Mouse (Mus musculus) heart, embryonic 11.5 days (tissue): Measurements from ENCODE around the gene Ano6. TPM values are rescaled to one million over a fixed set of nuclear protein-coding genes. Genes with fewer than 3 reads are reported as not detected.

Experiments used
- ATAC-seq: fragments of 200-750 bp; cut with Nextera tagmentation; replicated peaks from 2 replicates; pipeline ENCODE4 v1.8.0; 2017; ENCODE audit warnings: moderate library complexity; ENCODE audit not compliant: insufficient number of reproducible peaks, low FRiP score, low TSS enrichment
- H3K27ac ChIP-seq: fragments of 300-500 bp; sonication (generic); 2 replicates; pipeline ENCODE4 v1.5.1; 2014; ENCODE audit warnings: mild to moderate bottlenecking, low read depth, low read length
- H3K27me3 ChIP-seq: fragments of 300-500 bp; sonication (generic); 2 replicates; pipeline ENCODE4 v1.6.1; 2014; ENCODE audit warnings: mild to moderate bottlenecking, low read length, mixed read lengths; ENCODE audit not compliant: control insufficient read depth, insufficient read depth
- H3K36me3 ChIP-seq: fragments of 300-500 bp; sonication (generic); 2 replicates; pipeline ENCODE4 v1.6.1; 2014; ENCODE audit warnings: mild to moderate bottlenecking, low read length, moderate library complexity, mixed read lengths; ENCODE audit not compliant: control insufficient read depth, insufficient read depth
- H3K4me1 ChIP-seq: fragments of 300-500 bp; sonication (generic); 2 replicates; pipeline ENCODE4 v1.6.1; 2014; ENCODE audit warnings: low read length; ENCODE audit not compliant: control insufficient read depth, insufficient read depth
- H3K4me2 ChIP-seq: fragments of 300-500 bp; sonication (generic); 2 replicates; pipeline ENCODE4 v1.6.1; 2014; ENCODE audit warnings: mild to moderate bottlenecking, moderate library complexity
- H3K4me3 ChIP-seq: fragments of 300-500 bp; sonication (generic); 2 replicates; pipeline ENCODE4 v1.5.1; 2014; ENCODE audit warnings: low read depth, low read length
- H3K9ac ChIP-seq: fragments of 300-500 bp; sonication (generic); 2 replicates; pipeline ENCODE4 v1.6.1; 2014; ENCODE audit warnings: mild to moderate bottlenecking, low read depth, low read length, moderate library complexity
- H3K9me3 ChIP-seq: fragments of 300-500 bp; sonication (generic); replicated peaks from 2 replicates; pipeline ENCODE4 v1.6.1; 2016; ENCODE audit warnings: low read length; ENCODE audit not compliant: control insufficient read depth
- WGBS: fragments of 180-500 bp; shearing (Covaris S2); extraction: QIAGEN DNeasy Blood & Tissue Kit; methylation state at CpG from one replicate; pipeline ENCODE4 v1.1.7; 2014; ENCODE audit not compliant: insufficient replicate concordance; 5-methylcytosine and 5-hydroxymethylcytosine counted together
- polyA plus RNA-seq: library from polyadenylated mRNA; unstranded; fragments of >200 nt; fragmentation: Nextera tagmentation; extraction: Ambion mirVana; gene quantifications from 2 replicates; pipeline ENCODE4 v1.2.1, GENCODE M21; 2014

Gene Ano6
- polyA plus RNA-seq, 1 experiment from 2014 or later: 40.9 TPM

DNA sequence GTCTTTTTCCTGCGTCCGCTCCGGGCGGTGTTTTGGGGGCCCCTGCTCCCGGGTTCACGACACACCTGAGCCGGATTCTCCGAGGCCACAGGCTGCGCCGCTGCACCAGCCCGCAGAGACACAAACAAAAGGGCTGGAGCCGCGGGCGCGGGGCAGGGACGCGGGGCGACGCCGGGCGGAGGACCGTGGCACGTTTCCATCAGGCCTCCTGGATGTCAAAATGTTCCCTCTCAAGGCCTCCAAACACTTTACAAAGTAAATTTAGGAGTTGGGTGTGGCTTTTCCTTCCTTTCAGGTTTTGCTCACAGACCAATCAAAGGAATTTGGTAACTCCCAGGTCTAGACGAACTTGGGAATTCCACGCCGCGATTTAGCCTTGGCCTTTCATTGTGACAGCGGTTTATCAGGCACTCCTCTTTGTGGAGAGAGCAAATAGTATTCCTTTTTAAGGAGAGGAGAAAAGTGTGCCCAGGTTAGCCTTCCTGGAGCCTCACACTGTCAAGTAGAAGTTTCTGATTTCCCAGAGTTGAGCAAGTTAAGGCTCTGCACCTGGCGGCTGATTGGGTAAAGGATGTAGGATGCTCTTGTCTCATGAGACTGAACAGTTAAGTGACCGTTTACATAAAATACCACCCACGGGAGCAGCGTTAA is 623 bp downstream of the Ano6 start:
- Histone ChIP-seq H3K4me2 (peak overlapping the region; percentile 72), H3K9me3 (no peaks in the 10 kb centered on the region), H3K27ac (peak overlapping the region; percentile 65), H3K4me3 (peak overlapping the region; percentile 84), H3K27me3 (no peaks in the 10 kb centered on the region), H3K4me1 (peaks cover 33% of the 10 kb centered on the region), H3K36me3 (no peaks in the 10 kb centered on the region), H3K9ac (peak overlapping the region; percentile 94)
- WGBS: 2% methylated on average over 32 of the region's 32 CpGs
- peak; percentile 25 for ATAC-seq

DNA sequence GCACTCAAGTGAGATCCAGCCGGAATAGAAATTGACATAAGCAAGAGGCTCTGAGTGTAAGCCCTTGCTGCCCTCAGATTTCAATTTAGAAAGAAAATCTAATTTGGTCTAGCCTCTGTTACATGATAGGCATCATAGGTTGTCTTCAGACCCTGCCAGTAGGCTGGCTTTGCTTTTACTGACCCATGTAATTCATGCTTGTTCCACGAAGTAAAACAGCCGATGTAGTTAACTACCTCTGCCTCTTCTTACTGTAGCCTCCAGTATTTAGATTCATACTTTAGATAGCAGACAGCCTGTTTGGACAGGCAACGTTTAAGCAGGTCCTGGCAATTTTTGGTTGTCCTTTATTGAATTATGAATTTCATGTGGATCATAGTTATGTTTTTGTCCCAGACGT is 1.2 kb downstream of the Ano6 start:
- Histone ChIP-seq H3K9ac (peak overlapping the region; percentile 94), H3K4me1 (peaks cover 33% of the 10 kb centered on the region), H3K4me3 (peak overlapping the region; percentile 84), H3K4me2 (peak overlapping the region; percentile 72), H3K9me3 (no peaks in the 10 kb centered on the region), H3K27ac (no peak overlapping the region), H3K36me3 (no peaks in the 10 kb centered on the region), H3K27me3 (no peaks in the 10 kb centered on the region)
- 58% methylated on average over 5 of the region's 5 CpGs for WGBS
- no peak for ATAC-seq

DNA sequence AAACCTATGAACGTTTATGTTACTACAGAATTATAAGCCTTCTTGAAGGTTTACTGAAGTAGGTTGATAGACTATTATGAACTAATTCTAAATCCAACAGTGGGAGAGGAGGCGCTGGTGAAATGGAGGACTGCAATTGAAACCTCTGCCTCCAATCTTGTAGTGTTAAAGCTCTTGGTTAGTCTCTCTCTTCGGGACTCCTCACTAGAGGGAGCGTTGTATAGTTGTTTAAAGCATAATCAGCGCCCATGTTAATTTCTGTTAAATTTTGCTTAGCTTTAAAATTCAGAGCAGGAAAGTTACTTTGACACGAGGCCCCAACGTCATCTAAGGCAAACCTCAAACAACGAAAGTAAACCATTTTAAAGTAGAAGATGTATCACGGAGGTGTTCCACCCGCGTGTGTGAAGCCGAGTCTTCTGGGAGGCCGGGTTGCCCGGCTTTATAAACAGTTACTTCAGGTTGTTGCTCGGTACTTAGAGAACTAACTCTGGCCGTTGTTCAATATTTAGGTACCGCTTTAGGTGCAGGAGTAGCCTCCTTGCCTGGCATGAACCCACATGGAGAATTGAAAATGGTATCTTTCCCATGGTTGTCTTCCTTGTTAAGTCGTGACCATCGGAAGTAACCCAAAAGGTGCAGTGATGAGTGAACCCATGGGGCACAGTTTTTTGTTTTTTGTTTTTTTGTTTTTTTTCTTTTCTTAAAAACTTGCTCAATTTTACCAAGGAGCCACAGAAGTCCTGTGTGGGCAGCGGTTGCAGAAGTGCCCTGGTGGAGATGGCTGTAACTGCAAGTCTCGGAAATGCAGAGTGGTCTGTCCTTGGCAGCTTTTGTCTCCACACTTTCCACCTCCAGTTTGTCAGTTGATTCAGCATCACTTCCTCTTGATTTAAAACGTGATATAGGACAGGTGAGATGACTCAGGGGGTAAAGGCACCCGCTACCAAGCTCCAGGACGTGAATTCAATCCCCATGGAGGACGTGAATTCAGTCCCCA is 1.9 kb downstream of the Ano6 start:
- 78% methylated on average over 25 of the region's 25 CpGs for WGBS
- Histone ChIP-seq H3K4me2 (peak overlapping the region; percentile 72), H3K27me3 (no peaks in the 10 kb centered on the region), H3K36me3 (no peaks in the 10 kb centered on the region), H3K4me1 (peaks cover 39% of the 10 kb centered on the region), H3K27ac (no peak overlapping the region), H3K9ac (no peak overlapping the region), H3K9me3 (no peaks in the 10 kb centered on the region), H3K4me3 (peak overlapping the region; percentile 84)
- ATAC-seq: no peak

DNA sequence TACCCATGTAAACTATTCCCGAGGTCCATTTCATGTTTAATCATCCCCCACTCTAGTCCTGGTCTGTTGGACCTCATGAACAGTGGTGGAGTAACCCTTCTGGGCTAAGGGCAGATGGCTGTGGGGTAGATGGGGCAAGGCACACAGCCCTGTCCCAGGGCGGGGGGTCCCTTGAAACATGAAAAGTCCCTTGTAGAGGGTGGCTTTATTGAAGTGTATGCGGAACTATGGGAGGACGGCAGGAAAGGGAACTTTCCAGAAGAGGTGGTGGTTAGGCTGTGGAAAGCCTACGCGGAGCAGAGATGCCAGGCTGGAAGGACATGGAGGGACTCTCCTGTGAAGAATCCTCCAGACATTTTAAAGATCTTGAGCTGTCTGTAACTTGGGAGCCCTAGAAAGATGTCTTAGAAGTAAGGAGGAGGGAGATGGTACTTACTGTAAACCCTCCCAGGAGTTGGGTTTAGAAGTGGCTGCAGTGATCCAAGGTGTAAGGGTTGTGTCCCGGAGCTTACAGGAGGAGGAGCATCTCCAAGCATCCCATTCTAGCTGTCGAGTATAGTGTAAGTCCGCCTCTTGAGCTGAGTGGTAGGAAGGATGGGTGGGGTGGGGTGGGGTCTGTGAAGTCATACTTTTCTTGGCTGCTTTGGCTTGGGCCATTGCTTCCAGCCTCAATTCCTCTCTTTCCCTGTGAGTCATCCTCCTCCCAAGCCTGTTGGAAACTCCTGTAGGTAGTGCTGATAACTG is 3.3 kb downstream of the Ano6 start:
- no peaks in the 10 kb centered on the region for H3K27me3 ChIP-seq
- peaks cover 49% of the 10 kb centered on the region for H3K4me1 ChIP-seq
- H3K9me3 ChIP-seq: no peaks in the 10 kb centered on the region
- no peak overlapping the region; the same call in 1 of the 2 replicates for H3K27ac ChIP-seq
- ATAC-seq: no peak
- H3K4me3 ChIP-seq: no peak overlapping the region
- no peaks in the 10 kb centered on the region for H3K36me3 ChIP-seq
- no peak overlapping the region for H3K9ac ChIP-seq
- 82% methylated on average over 9 of the region's 9 CpGs for WGBS
- H3K4me2 ChIP-seq: no peak overlapping the region

DNA sequence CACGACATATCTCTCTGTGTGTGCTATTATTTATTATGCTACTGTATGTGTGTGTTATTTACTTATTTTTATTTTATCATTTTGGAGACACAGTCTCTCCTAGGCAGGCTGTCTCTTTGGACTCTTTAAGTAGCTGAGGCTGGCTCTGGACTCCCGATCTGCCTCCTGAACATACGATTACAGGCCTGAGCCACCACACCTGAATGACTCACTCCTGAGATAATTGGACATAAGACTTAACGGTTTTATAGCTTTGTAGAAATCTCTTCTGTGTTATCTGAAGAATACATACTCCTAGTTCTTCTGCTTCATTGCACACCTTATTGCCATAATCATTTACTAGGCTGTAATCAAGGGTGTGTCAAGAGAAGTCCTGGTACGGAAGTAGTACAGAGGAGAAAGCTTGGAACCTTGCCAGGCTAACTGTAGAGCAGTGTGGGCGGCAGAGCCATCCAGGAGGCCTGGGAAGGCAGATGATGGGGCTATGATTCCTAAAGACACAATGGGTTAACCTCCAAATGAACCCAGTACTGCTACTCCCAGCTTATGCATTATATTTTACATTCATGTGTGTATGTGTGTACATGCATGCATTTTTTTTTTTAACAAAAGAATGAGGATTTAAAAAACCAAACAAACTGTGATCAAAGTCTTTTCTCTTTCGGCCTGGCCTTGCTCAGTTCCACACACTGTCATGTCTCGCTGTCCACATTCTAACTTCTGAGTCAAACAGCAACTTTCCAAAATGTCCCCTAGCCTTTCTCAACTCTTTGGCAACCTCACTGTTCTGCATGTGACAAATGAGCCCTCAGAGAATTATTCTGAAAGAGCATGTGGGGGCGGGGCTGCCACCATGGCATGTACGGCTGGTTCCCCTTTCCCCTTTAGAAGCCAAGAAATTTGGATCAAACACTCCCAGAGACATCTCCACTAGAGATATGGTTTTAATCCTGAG is 4.2 kb downstream of the Ano6 start:
- Histone ChIP-seq H3K27ac (peak overlapping the region; percentile 35), H3K9me3 (no peaks in the 10 kb centered on the region), H3K27me3 (no peaks in the 10 kb centered on the region), H3K4me3 (no peak overlapping the region), H3K4me2 (peak overlapping the region; percentile 12; the same call in 1 of the 2 replicates), H3K4me1 (peaks cover 44% of the 10 kb centered on the region), H3K9ac (no peak overlapping the region), H3K36me3 (no peaks in the 10 kb centered on the region)
- WGBS: 62% methylated on average over 10 of the region's 10 CpGs
- no peak for ATAC-seq

DNA sequence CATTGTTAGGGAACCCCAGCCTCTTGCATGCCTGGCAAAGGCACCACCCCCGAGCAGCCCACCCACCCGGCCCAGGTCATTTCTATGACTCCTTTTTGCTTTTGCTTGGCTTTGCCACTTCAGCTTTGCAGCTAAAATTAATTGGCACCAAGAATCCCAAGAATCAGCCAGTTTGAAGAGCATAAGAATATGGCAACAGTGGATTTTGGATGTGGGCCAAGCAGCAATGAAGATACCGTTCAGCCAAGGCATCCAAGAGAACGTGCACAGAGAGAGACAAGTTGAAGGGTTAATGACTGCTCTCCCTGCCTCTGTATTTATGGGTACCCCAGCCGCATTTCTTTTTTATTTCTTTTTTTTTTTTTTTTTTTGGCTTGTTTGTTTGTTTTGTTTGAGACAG is 5.4 kb downstream of the Ano6 start:
- Histone ChIP-seq H3K4me1 (peaks cover 44% of the 10 kb centered on the region), H3K27me3 (no peaks in the 10 kb centered on the region), H3K4me3 (no peak overlapping the region), H3K9ac (no peak overlapping the region), H3K9me3 (no peaks in the 10 kb centered on the region), H3K27ac (no peak overlapping the region), H3K4me2 (no peak overlapping the region), H3K36me3 (no peaks in the 10 kb centered on the region)
- no peak for ATAC-seq
- WGBS: 58% methylated on average over 5 of the region's 5 CpGs

DNA sequence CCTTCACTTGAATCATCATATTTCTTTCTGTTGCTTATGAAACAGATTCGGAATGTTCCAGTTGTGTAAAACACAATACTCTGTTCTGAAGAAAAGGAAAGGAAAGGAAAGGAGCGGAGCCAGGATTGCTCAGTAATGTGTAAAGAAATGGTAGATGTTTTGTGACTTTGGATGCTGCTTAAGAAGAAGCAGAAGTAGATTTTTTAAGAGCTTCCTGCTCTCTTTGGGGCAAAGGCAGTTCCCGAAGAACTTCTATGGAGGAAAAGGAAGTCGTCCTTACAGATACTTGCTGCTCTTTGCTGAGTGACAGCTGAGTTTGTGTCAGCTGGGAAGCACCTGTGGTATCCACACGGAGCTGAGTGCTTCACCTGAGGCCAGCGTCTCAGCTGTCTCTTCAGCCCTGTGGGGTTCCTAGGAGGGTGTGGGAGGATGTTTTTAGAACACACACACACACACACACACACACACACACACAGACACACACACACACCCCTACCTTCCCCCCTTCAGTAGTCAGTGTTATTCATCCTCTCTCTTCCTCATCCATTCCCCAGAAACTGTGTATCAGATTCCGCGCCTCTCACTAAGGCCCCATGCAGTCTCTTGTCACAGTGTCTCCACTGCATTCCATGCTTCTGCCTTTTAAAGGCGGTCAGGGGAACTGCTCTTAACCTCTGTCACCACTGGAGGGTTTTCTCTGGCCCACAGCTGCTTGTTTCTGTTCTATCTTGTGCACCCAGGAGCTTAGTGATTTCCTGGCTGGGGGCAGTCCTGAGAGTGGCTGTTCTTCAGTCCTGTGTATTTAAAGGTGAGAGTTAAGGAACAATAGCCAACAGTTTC is 6.7 kb downstream of the Ano6 start:
- H3K9ac ChIP-seq: no peak overlapping the region
- no peak overlapping the region for H3K4me2 ChIP-seq
- no peak overlapping the region for H3K4me3 ChIP-seq
- H3K27me3 ChIP-seq: no peaks in the 10 kb centered on the region
- H3K36me3 ChIP-seq: no peaks in the 10 kb centered on the region
- WGBS: 44% methylated on average over 9 of the region's 9 CpGs
- no peaks in the 10 kb centered on the region for H3K9me3 ChIP-seq
- H3K27ac ChIP-seq: 0 out of 2 replicates have a peak overlapping the region, but pooled peaks have one; percentile 4
- 0 out of 2 replicates have a peak, but pooled peaks have one; percentile 28 for ATAC-seq
- H3K4me1 ChIP-seq: peaks cover 50% of the 10 kb centered on the region
